ENCODE assay signal across 8 mouse cellular contexts in the genomic region with DNA sequence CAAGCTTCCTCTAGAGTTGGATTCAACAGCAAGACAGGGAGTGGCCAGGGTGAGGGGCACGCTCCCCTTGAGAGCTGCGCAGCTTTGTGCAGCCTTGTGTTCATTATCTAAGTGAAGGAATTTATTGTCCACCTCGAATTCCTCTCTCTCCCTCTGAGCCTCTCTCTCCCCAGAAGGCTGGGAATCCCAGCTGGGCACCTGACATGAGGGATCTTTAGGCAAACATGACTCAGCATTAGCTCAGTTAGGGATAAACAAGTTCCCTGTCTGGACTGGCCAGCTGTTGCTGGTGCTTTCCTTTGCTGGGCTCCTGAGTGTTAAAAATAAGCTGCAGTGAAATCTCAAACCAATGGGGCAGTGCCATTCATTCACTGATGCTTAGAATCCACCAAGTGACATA.
DNase-seq lines count a peak whose midpoint lies in the region; ATAC-seq lines count a peak whose summit lies in the region.

No protein-coding gene starts in this region.

- H3K36me3 ChIP-seq in midbrain, embryonic 11.5 days (ENCODE audit: control insufficient read depth, insufficient read depth, low read length): no peaks in the 10 kb centered on the region
- H3K36me3 ChIP-seq in midbrain, embryonic 14.5 days (ENCODE audit: control insufficient read depth, insufficient read depth, low read length): no peaks in the 10 kb centered on the region
- no peaks in the 10 kb centered on the region for H3K36me3 ChIP-seq in embryonic facial prominence, embryonic 11.5 days (replicated peaks; ENCODE audit: control insufficient read depth, insufficient read depth, low read depth, low read length)
- no peaks in the 10 kb centered on the region for H3K36me3 ChIP-seq in intestine, embryonic 16.5 days (ENCODE audit: control insufficient read depth, insufficient read depth, low read length)

- no peak overlapping the region for H3K9ac ChIP-seq in midbrain, embryonic 11.5 days (ENCODE audit: low read length)
- H3K9ac ChIP-seq in midbrain, embryonic 14.5 days (replicated peaks; ENCODE audit: low read length): no peak overlapping the region
- H3K9ac ChIP-seq in embryonic facial prominence, embryonic 11.5 days (replicated peaks; ENCODE audit: low read length): no peak overlapping the region
- H3K9ac ChIP-seq in intestine, embryonic 16.5 days (ENCODE audit: low read depth, low read length): no peak overlapping the region

- WGBS in midbrain, embryonic 11.5 days: 29% methylated on average over 3 of the region's 3 CpGs
- 29% methylated on average over 3 of the region's 3 CpGs for WGBS in midbrain, embryonic 14.5 days
- WGBS in embryonic facial prominence, embryonic 11.5 days: 22% methylated on average over 3 of the region's 3 CpGs
- 4% methylated on average over 3 of the region's 3 CpGs for WGBS in intestine, embryonic 16.5 days

- 0 out of 2 replicates have a peak, but pooled peaks have one; percentile 19 for ATAC-seq in midbrain, embryonic 11.5 days (ENCODE audit: low FRiP score)
- no peak for ATAC-seq in midbrain, embryonic 14.5 days (ENCODE audit: low FRiP score, low TSS enrichment)
- no peak for ATAC-seq in embryonic facial prominence, embryonic 11.5 days (replicated peaks; ENCODE audit: insufficient number of reproducible peaks, low FRiP score, low TSS enrichment, low read depth)
- ATAC-seq in intestine, embryonic 16.5 days: peak; percentile 77

- H3K27me3 ChIP-seq in midbrain, embryonic 11.5 days (ENCODE audit: control insufficient read depth, insufficient read depth, low read length): no peaks in the 10 kb centered on the region
- no peaks in the 10 kb centered on the region for H3K27me3 ChIP-seq in midbrain, embryonic 14.5 days (ENCODE audit: control insufficient read depth, insufficient read depth, low read length)
- H3K27me3 ChIP-seq in embryonic facial prominence, embryonic 11.5 days (ENCODE audit: control insufficient read depth, insufficient read depth, low read length): no peaks in the 10 kb centered on the region
- no peaks in the 10 kb centered on the region for H3K27me3 ChIP-seq in intestine, embryonic 16.5 days (replicated peaks; ENCODE audit: control insufficient read depth, insufficient read depth, low read length)

- intact Hi-C loops in left cerebral cortex, postnatal 25 days (cut with DNase I): no loop called here

- H3K4me2 ChIP-seq in midbrain, embryonic 11.5 days: no peak overlapping the region
- H3K4me2 ChIP-seq in midbrain, embryonic 14.5 days (ENCODE audit: low read length): no peak overlapping the region
- no peak overlapping the region for H3K4me2 ChIP-seq in embryonic facial prominence, embryonic 11.5 days (ENCODE audit: low read depth, low read length)
- no peak overlapping the region for H3K4me2 ChIP-seq in intestine, embryonic 16.5 days (ENCODE audit: low read depth, low read length)

- H3K9me3 ChIP-seq in midbrain, embryonic 11.5 days (ENCODE audit: control insufficient read depth, low read length): no peaks in the 10 kb centered on the region
- no peaks in the 10 kb centered on the region for H3K9me3 ChIP-seq in midbrain, embryonic 14.5 days (ENCODE audit: control insufficient read depth, low read length)
- no peaks in the 10 kb centered on the region for H3K9me3 ChIP-seq in embryonic facial prominence, embryonic 11.5 days (replicated peaks; ENCODE audit: control insufficient read depth, low read length)
- H3K9me3 ChIP-seq in intestine, embryonic 16.5 days (ENCODE audit: control insufficient read depth, low read length): no peaks in the 10 kb centered on the region

- H3K4me3 ChIP-seq in midbrain, embryonic 11.5 days (ENCODE audit: low read depth, low read length): no peak overlapping the region
- no peak overlapping the region for H3K4me3 ChIP-seq in midbrain, embryonic 14.5 days (replicated peaks; ENCODE audit: low read depth, low read length)
- H3K4me3 ChIP-seq in embryonic facial prominence, embryonic 11.5 days (ENCODE audit: low read depth, low read length): no peak overlapping the region
- no peak overlapping the region for H3K4me3 ChIP-seq in intestine, embryonic 16.5 days (ENCODE audit: low read length)

- H3K27ac ChIP-seq in midbrain, embryonic 11.5 days (ENCODE audit: low read depth, low read length): no peak overlapping the region
- no peak overlapping the region for H3K27ac ChIP-seq in midbrain, embryonic 14.5 days (replicated peaks; ENCODE audit: low read depth, low read length)
- no peak overlapping the region for H3K27ac ChIP-seq in embryonic facial prominence, embryonic 11.5 days (replicated peaks; ENCODE audit: low read depth, low read length)
- H3K27ac ChIP-seq in intestine, embryonic 16.5 days (ENCODE audit: low read length): no peak overlapping the region

- peaks cover 2% of the 10 kb centered on the region; the same call in 1 of the 2 replicates for H3K4me1 ChIP-seq in midbrain, embryonic 11.5 days (ENCODE audit: control insufficient read depth, insufficient read depth, low read length)
- peaks cover 6% of the 10 kb centered on the region; the same call in 1 of the 2 replicates for H3K4me1 ChIP-seq in midbrain, embryonic 14.5 days (ENCODE audit: control insufficient read depth, insufficient read depth, low read length)
- no peaks in the 10 kb centered on the region for H3K4me1 ChIP-seq in embryonic facial prominence, embryonic 11.5 days (ENCODE audit: control insufficient read depth, insufficient read depth, low read length)
- H3K4me1 ChIP-seq in intestine, embryonic 16.5 days (ENCODE audit: control insufficient read depth, insufficient read depth, low read length): peaks cover 12% of the 10 kb centered on the region

- peak; percentile 90 for DNase-seq in midbrain, embryonic 11.5 days (ENCODE audit: low spot score, missing footprints)
- no peak for DNase-seq in midbrain, embryonic 14.5 days
- peak; percentile 46 for DNase-seq in embryonic facial prominence, embryonic 11.5 days (ENCODE audit: low spot score)
- peak; percentile 59 for DNase-seq in retina, postnatal 1 day
- no peak for DNase-seq in ovary, postnatal 36 days (ENCODE audit: low spot score)
- no peak for DNase-seq in left cerebral cortex, postnatal 25 days (ENCODE audit: low spot score in 2 of 2)
- no peak for DNase-seq in frontal cortex, postnatal 14 days (ENCODE audit: low spot score in 2 of 2)

Comparison
In these comparisons a context has a peak if more than half of its experiments do, and no peak if none do; other contexts are left out.
1. ATAC-seq: peak in midbrain, embryonic 11.5 days (single experiment) and intestine, embryonic 16.5 days (single experiment); none in midbrain, embryonic 14.5 days (single experiment) and embryonic facial prominence, embryonic 11.5 days (single experiment).
2. DNase-seq: peak in midbrain, embryonic 11.5 days (single experiment), embryonic facial prominence, embryonic 11.5 days (single experiment) and retina, postnatal 1 day (single experiment); none in midbrain, embryonic 14.5 days (single experiment), ovary, postnatal 36 days (single experiment), left cerebral cortex, postnatal 25 days (0 of 2) and frontal cortex, postnatal 14 days (0 of 2).